Mouse (Mus musculus): ENCODE measurements around the gene Adad2. TPM values are rescaled to one million over a fixed set of nuclear protein-coding genes. Genes with fewer than 3 reads are reported as not detected.

Gene Adad2
- polyA plus RNA-seq, 1 experiment, result 1.7 TPM

DNA sequence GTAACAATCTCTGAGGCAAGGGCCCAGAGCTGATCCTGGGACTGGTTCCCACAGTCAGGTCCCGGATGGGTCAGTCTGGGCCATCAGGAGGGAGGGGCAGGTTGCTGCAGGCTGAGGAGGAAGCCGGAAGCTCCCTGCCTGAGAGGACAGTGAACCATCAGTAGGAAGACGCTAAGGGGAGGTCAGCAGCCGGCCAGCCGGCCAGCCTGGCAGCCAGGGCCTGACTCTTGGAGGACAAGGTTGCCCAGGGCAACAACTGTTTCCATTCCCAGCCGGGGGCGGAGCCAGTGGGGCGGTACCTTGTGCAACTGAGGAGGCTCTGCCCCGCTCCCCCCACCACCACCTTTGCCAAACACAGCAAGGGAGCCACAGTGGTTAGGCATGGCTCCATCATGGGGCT, 48.5 kb downstream of the Adad2 start:
- Histone ChIP-seq H3K4me1 (ENCODE audit: control insufficient read depth, insufficient read depth, low read length) (no peaks in the 10 kb centered on the region), H3K36me3 (ENCODE audit: control insufficient read depth, insufficient read depth, low read length, poor library complexity, severe bottlenecking) (no peaks in the 10 kb centered on the region), H3K9me3 (replicated peaks; ENCODE audit: control insufficient read depth, insufficient read depth, low read length, poor library complexity, severe bottlenecking) (no peaks in the 10 kb centered on the region), H3K27me3 (ENCODE audit: control insufficient read depth, insufficient read depth, low read length, poor library complexity, severe bottlenecking) (no peaks in the 10 kb centered on the region), H3K4me3 (ENCODE audit: low read depth, low read length) (no peak overlapping the region), H3K9ac (ENCODE audit: low read depth, poor library complexity, severe bottlenecking) (no peak overlapping the region), H3K27ac (ENCODE audit: insufficient read depth, low read length) (no peak overlapping the region)
- no peak for TF ChIP-seq EP300 (IDR thresholded peaks at IDR 0.05; ENCODE audit: insufficient read depth, low read depth, low read length)
- TF ChIP-seq POLR2A (IDR thresholded peaks at IDR 0.05; ENCODE audit: insufficient read depth, low read length), result no peak
- no peak for TF ChIP-seq CTCF (IDR thresholded peaks at IDR 0.05; ENCODE audit: low read depth, low read length)

- TF ChIP-seq CTCF (IDR thresholded peaks at IDR 0.05; ENCODE audit: low read depth, low read length) (no peak), POLR2A (IDR thresholded peaks at IDR 0.05; ENCODE audit: insufficient read depth, low read length) (no peak), EP300 (IDR thresholded peaks at IDR 0.05; ENCODE audit: insufficient read depth, low read depth, low read length) (no peak)
- Histone ChIP-seq H3K4me1 (ENCODE audit: control insufficient read depth, insufficient read depth, low read length) (no peaks in the 10 kb centered on the region), H3K9me3 (replicated peaks; ENCODE audit: control insufficient read depth, insufficient read depth, low read length, poor library complexity, severe bottlenecking) (no peaks in the 10 kb centered on the region), H3K36me3 (ENCODE audit: control insufficient read depth, insufficient read depth, low read length, poor library complexity, severe bottlenecking) (no peaks in the 10 kb centered on the region), H3K4me3 (ENCODE audit: low read depth, low read length) (no peak overlapping the region), H3K9ac (ENCODE audit: low read depth, poor library complexity, severe bottlenecking) (no peak overlapping the region), H3K27me3 (ENCODE audit: control insufficient read depth, insufficient read depth, low read length, poor library complexity, severe bottlenecking) (no peaks in the 10 kb centered on the region), H3K27ac (ENCODE audit: insufficient read depth, low read length) (no peak overlapping the region)
These were observed 49.3 kb downstream of the Adad2 start for GRCm38 (mm10) chr8:119661892-119662291.

GRCm38 (mm10) chr8:119663440-119663839, 50.9 kb downstream of the Adad2 start:
- H3K4me1 ChIP-seq (ENCODE audit: control insufficient read depth, insufficient read depth, low read length), result no peaks in the 10 kb centered on the region
- no peaks in the 10 kb centered on the region for H3K36me3 ChIP-seq (ENCODE audit: control insufficient read depth, insufficient read depth, low read length, poor library complexity, severe bottlenecking)
- no peak for TF ChIP-seq EP300 (IDR thresholded peaks at IDR 0.05; ENCODE audit: insufficient read depth, low read depth, low read length)
- no peak for TF ChIP-seq CTCF (IDR thresholded peaks at IDR 0.05; ENCODE audit: low read depth, low read length)
- TF ChIP-seq POLR2A (IDR thresholded peaks at IDR 0.05; ENCODE audit: insufficient read depth, low read length), result no peak
- H3K27me3 ChIP-seq (ENCODE audit: control insufficient read depth, insufficient read depth, low read length, poor library complexity, severe bottlenecking), result no peaks in the 10 kb centered on the region
- no peaks in the 10 kb centered on the region for H3K9me3 ChIP-seq (replicated peaks; ENCODE audit: control insufficient read depth, insufficient read depth, low read length, poor library complexity, severe bottlenecking)
- no peak overlapping the region for H3K4me3 ChIP-seq (ENCODE audit: low read depth, low read length)
- no peak overlapping the region for H3K9ac ChIP-seq (ENCODE audit: low read depth, poor library complexity, severe bottlenecking)
- no peak overlapping the region for H3K27ac ChIP-seq (ENCODE audit: insufficient read depth, low read length)

- Histone ChIP-seq H3K9me3 (replicated peaks; ENCODE audit: control insufficient read depth, insufficient read depth, low read length, poor library complexity, severe bottlenecking) (no peaks in the 10 kb centered on the region), H3K4me1 (ENCODE audit: control insufficient read depth, insufficient read depth, low read length) (no peaks in the 10 kb centered on the region), H3K9ac (ENCODE audit: low read depth, poor library complexity, severe bottlenecking) (no peak overlapping the region), H3K27me3 (ENCODE audit: control insufficient read depth, insufficient read depth, low read length, poor library complexity, severe bottlenecking) (no peaks in the 10 kb centered on the region), H3K27ac (ENCODE audit: insufficient read depth, low read length) (no peak overlapping the region), H3K36me3 (ENCODE audit: control insufficient read depth, insufficient read depth, low read length, poor library complexity, severe bottlenecking) (no peaks in the 10 kb centered on the region), H3K4me3 (ENCODE audit: low read depth, low read length) (no peak overlapping the region)
- no peak for TF ChIP-seq EP300 (IDR thresholded peaks at IDR 0.05; ENCODE audit: insufficient read depth, low read depth, low read length)
These were observed 52.7 kb downstream of the Adad2 start for GRCm38 (mm10) chr8:119665270-119665669.

Other genes starting within 250 kb of the Adad2 start
- gene Mlycd, start 217.9 kb upstream of the Adad2 start, polyA plus RNA-seq (2011; ENCODE audit: insufficient read depth, insufficient read length, low read depth, missing spikeins), result 6.9 and 7.4 TPM in 2 replicates
- not detected in 2 replicates for gene Osgin1, start 178.6 kb upstream of the Adad2 start, polyA plus RNA-seq (2011; ENCODE audit: insufficient read depth, insufficient read length, low read depth, missing spikeins)
- gene Necab2, start 166.0 kb upstream of the Adad2 start, polyA plus RNA-seq (2011; ENCODE audit: insufficient read depth, insufficient read length, low read depth, missing spikeins), result 3.8 and 4.3 TPM in 2 replicates
- gene Slc38a8, start 111.0 kb upstream of the Adad2 start, polyA plus RNA-seq (2011; ENCODE audit: insufficient read depth, insufficient read length, low read depth, missing spikeins), result not detected in 2 replicates
- gene Mbtps1, start 54.0 kb upstream of the Adad2 start, polyA plus RNA-seq (2011; ENCODE audit: insufficient read depth, insufficient read length, low read depth, missing spikeins), result 117 and 118 TPM in 2 replicates
- 19.2 and 20.6 TPM in 2 replicates for gene Hsdl1, start 37.6 kb upstream of the Adad2 start, polyA plus RNA-seq (2011; ENCODE audit: insufficient read depth, insufficient read length, low read depth, missing spikeins)
- 0.28 TPM in 1 of 2 replicates, not detected in the other for gene Dnaaf1, start 37.5 kb upstream of the Adad2 start, polyA plus RNA-seq (2011; ENCODE audit: insufficient read depth, insufficient read length, low read depth, missing spikeins)
- gene Taf1c, start 7.5 kb upstream of the Adad2 start, polyA plus RNA-seq (2011; ENCODE audit: insufficient read depth, insufficient read length, low read depth, missing spikeins), result 7.3 and 7.5 TPM in 2 replicates
- not detected in 2 replicates for gene Kcng4, start 22.9 kb downstream of the Adad2 start, polyA plus RNA-seq (2011; ENCODE audit: insufficient read depth, insufficient read length, low read depth, missing spikeins)
- gene Wfdc1, start 53.6 kb downstream of the Adad2 start, polyA plus RNA-seq (2011; ENCODE audit: insufficient read depth, insufficient read length, low read depth, missing spikeins), result not detected in 2 replicates
- 2.8 and 3.4 TPM in 2 replicates for gene Atp2c2, start 87.3 kb downstream of the Adad2 start, polyA plus RNA-seq (2011; ENCODE audit: insufficient read depth, insufficient read length, low read depth, missing spikeins)
- 12.7 and 15.5 TPM in 2 replicates for gene Tldc1, start 165.7 kb downstream of the Adad2 start, polyA plus RNA-seq (2011; ENCODE audit: insufficient read depth, insufficient read length, low read depth, missing spikeins)
- gene Cotl1, start 227.8 kb downstream of the Adad2 start, polyA plus RNA-seq (2011; ENCODE audit: insufficient read depth, insufficient read length, low read depth, missing spikeins), result 106 and 111 TPM in 2 replicates
- 3.0 and 3.2 TPM in 2 replicates for gene Klhl36, start 249.5 kb downstream of the Adad2 start, polyA plus RNA-seq (2011; ENCODE audit: insufficient read depth, insufficient read length, low read depth, missing spikeins)